8 mouse cellular contexts compared by ENCODE assay signal in the genomic region with DNA sequence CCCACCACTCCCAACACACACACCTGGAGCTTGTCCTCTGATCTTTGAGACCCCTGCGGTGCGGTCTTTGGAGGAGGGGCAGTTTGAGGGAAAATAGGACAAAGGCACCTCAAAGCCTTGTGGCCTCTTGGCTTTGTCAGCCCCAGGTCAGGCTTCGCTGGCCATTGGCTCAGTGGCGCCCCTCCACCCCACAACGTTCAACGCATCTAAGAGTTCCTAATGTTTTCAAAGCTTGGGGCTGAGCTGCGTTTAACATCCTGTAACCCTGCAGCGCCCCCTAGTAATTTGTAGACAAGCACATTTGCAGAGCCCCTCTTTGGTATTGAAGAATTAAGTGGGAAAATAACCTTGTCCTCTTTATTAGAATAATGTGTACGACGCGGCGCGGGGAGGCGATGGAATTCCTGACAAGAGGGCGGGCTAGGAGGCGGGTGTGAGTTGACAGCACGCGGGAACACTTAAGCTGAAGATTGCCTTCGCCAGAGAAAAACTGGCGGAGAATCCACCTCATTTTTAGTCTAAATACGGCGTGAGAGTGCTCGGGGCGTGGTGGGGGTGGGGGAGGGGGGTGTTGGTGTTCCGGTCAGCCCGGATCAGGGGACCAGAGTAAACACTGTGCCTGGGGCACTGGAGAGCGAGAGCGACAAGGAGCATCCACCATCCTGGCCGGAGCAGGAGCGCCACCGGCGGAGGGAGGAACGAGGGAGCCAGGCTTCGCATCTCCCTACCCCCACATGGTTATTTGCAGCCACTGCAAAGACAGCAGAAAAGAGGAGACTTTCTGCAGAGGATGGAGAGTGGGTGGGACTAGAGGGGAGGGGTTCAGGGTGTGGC. TPM values are rescaled to one million over a fixed set of nuclear protein-coding genes. Genes with fewer than 3 reads are reported as not detected.
DNase-seq lines count a peak whose midpoint lies in the region; ATAC-seq and TF ChIP-seq lines count a peak whose summit lies in the region.

No protein-coding gene starts in this region.

- H3K27me3 ChIP-seq in forebrain, embryonic 12.5 days, result peaks cover 13% of the 10 kb centered on the region
- no peaks in the 10 kb centered on the region for H3K27me3 ChIP-seq in heart, embryonic 16.5 days (ENCODE audit: control insufficient read depth, insufficient read depth, low read length)
- H3K27me3 ChIP-seq in liver, embryonic 14.5 days (ENCODE audit: control insufficient read depth, insufficient read depth, low read length), result no peaks in the 10 kb centered on the region; the same call in 1 of the 2 replicates
- H3K27me3 ChIP-seq in neural tube, embryonic 13.5 days, result no peaks in the 10 kb centered on the region

- no peak overlapping the region for H3K27ac ChIP-seq in forebrain, embryonic 12.5 days
- H3K27ac ChIP-seq in heart, embryonic 16.5 days (ENCODE audit: low read length), result peak overlapping the region; percentile 71
- H3K27ac ChIP-seq in liver, embryonic 14.5 days, result no peak overlapping the region
- H3K27ac ChIP-seq in neural tube, embryonic 13.5 days (replicated peaks), result peak overlapping the region; percentile 79

- H3K9me3 ChIP-seq in forebrain, embryonic 12.5 days, result no peaks in the 10 kb centered on the region
- H3K9me3 ChIP-seq in heart, embryonic 16.5 days (replicated peaks; ENCODE audit: control insufficient read depth, low read length), result no peaks in the 10 kb centered on the region
- H3K9me3 ChIP-seq in liver, embryonic 14.5 days (ENCODE audit: control insufficient read depth, low read length), result no peaks in the 10 kb centered on the region
- no peaks in the 10 kb centered on the region for H3K9me3 ChIP-seq in neural tube, embryonic 13.5 days

- H3K4me3 ChIP-seq in forebrain, embryonic 12.5 days (replicated peaks), result peak overlapping the region; percentile 47
- H3K4me3 ChIP-seq in heart, embryonic 16.5 days (ENCODE audit: low read length), result peak overlapping the region; percentile 51
- H3K4me3 ChIP-seq in liver, embryonic 14.5 days (ENCODE audit: insufficient read depth in 1 of 2, low read depth in 2 of 2, low read length in 2 of 2), result peak overlapping the region in 1 of 2 experiments; percentile 32; a peak in 2 of 4 replicates
- H3K4me3 ChIP-seq in neural tube, embryonic 13.5 days, result peak overlapping the region; percentile 44

- peak overlapping the region; percentile 87 for H3K4me2 ChIP-seq in forebrain, embryonic 12.5 days
- H3K4me2 ChIP-seq in heart, embryonic 16.5 days (ENCODE audit: low read depth, low read length), result peak overlapping the region; percentile 82
- H3K4me2 ChIP-seq in liver, embryonic 14.5 days (ENCODE audit: low read depth), result peak overlapping the region; percentile 67
- H3K4me2 ChIP-seq in neural tube, embryonic 13.5 days, result peak overlapping the region; percentile 69

- H3K36me3 ChIP-seq in forebrain, embryonic 12.5 days (replicated peaks), result no peaks in the 10 kb centered on the region
- H3K36me3 ChIP-seq in heart, embryonic 16.5 days (ENCODE audit: control insufficient read depth, insufficient read depth), result no peaks in the 10 kb centered on the region
- no peaks in the 10 kb centered on the region for H3K36me3 ChIP-seq in liver, embryonic 14.5 days (replicated peaks; ENCODE audit: control insufficient read depth, insufficient read depth, low read depth)
- H3K36me3 ChIP-seq in neural tube, embryonic 13.5 days, result no peaks in the 10 kb centered on the region

- peak; percentile 80 for ATAC-seq in forebrain, embryonic 12.5 days (ENCODE audit: low FRiP score)
- ATAC-seq in heart, embryonic 16.5 days (replicated peaks; ENCODE audit: extremely low read depth, insufficient read depth, low FRiP score), result peak; percentile 58; the same call in 1 of the 2 replicates
- peak; percentile 49; the same call in 1 of the 2 replicates for ATAC-seq in liver, embryonic 14.5 days (ENCODE audit: insufficient read depth)
- peak; percentile 80 for ATAC-seq in neural tube, embryonic 13.5 days (ENCODE audit: low read depth)

- TF ChIP-seq EP300 in liver, embryonic 14.5 days (IDR thresholded peaks at IDR 0.05; ENCODE audit: low read depth), result no peak

- peaks cover 18% of the 10 kb centered on the region for H3K4me1 ChIP-seq in forebrain, embryonic 12.5 days
- H3K4me1 ChIP-seq in heart, embryonic 16.5 days (ENCODE audit: control insufficient read depth, insufficient read depth, low read length), result peaks cover 16% of the 10 kb centered on the region
- H3K4me1 ChIP-seq in liver, embryonic 14.5 days (replicated peaks; ENCODE audit: control insufficient read depth in 2 of 2, insufficient read depth in 2 of 2, low read length in 1 of 2), result peaks cover 0 to 21% of the 10 kb centered on the region in 2 experiments; a peak in 3 of 4 replicates
- peaks cover 13% of the 10 kb centered on the region for H3K4me1 ChIP-seq in neural tube, embryonic 13.5 days (replicated peaks)

- 2% methylated on average over 34 of the region's 34 CpGs for WGBS in forebrain, embryonic 12.5 days
- WGBS in heart, embryonic 16.5 days, result 3% methylated on average over 34 of the region's 34 CpGs
- WGBS in liver, embryonic 14.5 days (ENCODE audit: insufficient replicate concordance), result 3% methylated on average over 34 of the region's 34 CpGs
- WGBS in neural tube, embryonic 13.5 days, result 3% methylated on average over 34 of the region's 34 CpGs

- peak overlapping the region; percentile 74 for H3K9ac ChIP-seq in forebrain, embryonic 12.5 days
- H3K9ac ChIP-seq in heart, embryonic 16.5 days (ENCODE audit: low read length), result peak overlapping the region; percentile 68
- peak overlapping the region; percentile 9; the same call in 1 of the 2 replicates for H3K9ac ChIP-seq in liver, embryonic 14.5 days (replicated peaks)
- peak overlapping the region; percentile 74 for H3K9ac ChIP-seq in neural tube, embryonic 13.5 days

- peak; percentile 77 for TF ChIP-seq CTCF in liver, embryonic 14.5 days (IDR thresholded peaks at IDR 0.05; ENCODE audit: low read depth)

- peak; percentile 72 for DNase-seq in CD4-positive helper T cell, adult 2 months (ENCODE audit: low read depth, low spot score)
- DNase-seq in c-Kit-negative CD71-positive TER-119-positive erythroid progenitor cells, embryonic 14.5 days (ENCODE audit: low read depth, low spot score), result peak; percentile 29
- DNase-seq in kidney, postnatal 36 days, result peak; percentile 78 to 80
- peak; percentile 52 to 60 (median 57) for DNase-seq in liver, embryonic 14.5 days (ENCODE audit: low read depth in 3 of 3, low spot score in 3 of 3)
- peak; percentile 70 for DNase-seq in testis, postnatal 14 days (ENCODE audit: low spot score)

RNA-seq across cellular contexts. Expression of a gene that starts 28.2 kb away (rescaled TPM):
- 0.24 TPM in 1 of 2 replicates, not detected in the other for polyA plus RNA-seq in forebrain, embryonic 12.5 days (2016; fragmentation: Nextera tagmentation; extraction: Ambion mirVana)
- 0.25 and 0.49 TPM in 2 replicates for polyA plus RNA-seq in heart, embryonic 16.5 days (2015; fragmentation: Nextera tagmentation; extraction: Ambion mirVana)
- 0.10 TPM in 1 of 2 replicates, not detected in the other for polyA plus RNA-seq in liver, embryonic 14.5 days (2012; rRNA removed)
- not detected in 2 replicates for polyA plus RNA-seq in liver, embryonic 14.5 days (2014; fragmentation: Nextera tagmentation; extraction: Ambion mirVana)
- polyA plus RNA-seq in neural tube, embryonic 13.5 days (2015; fragmentation: Nextera tagmentation; extraction: Ambion mirVana), result 1.6 and 3.6 TPM in 2 replicates

RNA-seq across cellular contexts. Expression of a gene that starts 29.0 kb away (rescaled TPM):
- 0.76 and 1.1 TPM in 2 replicates for polyA plus RNA-seq in forebrain, embryonic 12.5 days (2016; fragmentation: Nextera tagmentation; extraction: Ambion mirVana)
- 0.34 and 0.84 TPM in 2 replicates for polyA plus RNA-seq in heart, embryonic 16.5 days (2015; fragmentation: Nextera tagmentation; extraction: Ambion mirVana)
- not detected in 2 replicates for polyA plus RNA-seq in liver, embryonic 14.5 days (2012; rRNA removed)
- polyA plus RNA-seq in liver, embryonic 14.5 days (2014; fragmentation: Nextera tagmentation; extraction: Ambion mirVana), result not detected in 2 replicates
- 0.22 and 0.85 TPM in 2 replicates for polyA plus RNA-seq in neural tube, embryonic 13.5 days (2015; fragmentation: Nextera tagmentation; extraction: Ambion mirVana)

RNA-seq across cellular contexts. Expression of a gene that starts 30.7 kb away (rescaled TPM):
- 50.2 and 52.0 TPM in 2 replicates for polyA plus RNA-seq in forebrain, embryonic 12.5 days (2016; fragmentation: Nextera tagmentation; extraction: Ambion mirVana)
- polyA plus RNA-seq in heart, embryonic 16.5 days (2015; fragmentation: Nextera tagmentation; extraction: Ambion mirVana), result 110 and 137 TPM in 2 replicates
- polyA plus RNA-seq in liver, embryonic 14.5 days (2012; rRNA removed), result 152 and 218 TPM in 2 replicates
- polyA plus RNA-seq in liver, embryonic 14.5 days (2014; fragmentation: Nextera tagmentation; extraction: Ambion mirVana), result 177 and 188 TPM in 2 replicates
- polyA plus RNA-seq in neural tube, embryonic 13.5 days (2015; fragmentation: Nextera tagmentation; extraction: Ambion mirVana), result 40.1 and 41.6 TPM in 2 replicates

RNA-seq across cellular contexts. Expression of a gene that starts 56.0 kb away (rescaled TPM):
- 98.8 and 112 TPM in 2 replicates for polyA plus RNA-seq in forebrain, embryonic 12.5 days (2016; fragmentation: Nextera tagmentation; extraction: Ambion mirVana)
- 137 and 143 TPM in 2 replicates for polyA plus RNA-seq in heart, embryonic 16.5 days (2015; fragmentation: Nextera tagmentation; extraction: Ambion mirVana)
- 60.8 and 82.6 TPM in 2 replicates for polyA plus RNA-seq in liver, embryonic 14.5 days (2012; rRNA removed)
- polyA plus RNA-seq in liver, embryonic 14.5 days (2014; fragmentation: Nextera tagmentation; extraction: Ambion mirVana), result 142 and 148 TPM in 2 replicates
- 101 and 124 TPM in 2 replicates for polyA plus RNA-seq in neural tube, embryonic 13.5 days (2015; fragmentation: Nextera tagmentation; extraction: Ambion mirVana)

RNA-seq across cellular contexts. Expression of a gene that starts 56.6 kb away (rescaled TPM):
- 85.7 and 89.3 TPM in 2 replicates for polyA plus RNA-seq in forebrain, embryonic 12.5 days (2016; fragmentation: Nextera tagmentation; extraction: Ambion mirVana)
- 40.4 and 47.6 TPM in 2 replicates for polyA plus RNA-seq in heart, embryonic 16.5 days (2015; fragmentation: Nextera tagmentation; extraction: Ambion mirVana)
- 10.4 and 11.0 TPM in 2 replicates for polyA plus RNA-seq in liver, embryonic 14.5 days (2012; rRNA removed)
- 4.1 and 5.4 TPM in 2 replicates for polyA plus RNA-seq in liver, embryonic 14.5 days (2014; fragmentation: Nextera tagmentation; extraction: Ambion mirVana)
- polyA plus RNA-seq in neural tube, embryonic 13.5 days (2015; fragmentation: Nextera tagmentation; extraction: Ambion mirVana), result 127 and 134 TPM in 2 replicates

Comparison
In these comparisons a context has a peak if more than half of its experiments do, and no peak if none do; other contexts are left out.
1. DNase-seq: peak in every context shown above with its lines; median percentile 79 in kidney, postnatal 36 days; 72 in CD4-positive helper T cell, adult 2 months; 70 in testis, postnatal 14 days; 57 in liver, embryonic 14.5 days; 29 in c-Kit-negative CD71-positive TER-119-positive erythroid progenitor cells, embryonic 14.5 days.
2. H3K27ac ChIP-seq: peak in heart, embryonic 16.5 days (single experiment) and neural tube, embryonic 13.5 days (single experiment); none in forebrain, embryonic 12.5 days (single experiment) and liver, embryonic 14.5 days (single experiment).
3. H3K9ac ChIP-seq: peak in every context shown above with its lines; median percentile 74 in forebrain, embryonic 12.5 days; 74 in neural tube, embryonic 13.5 days; 68 in heart, embryonic 16.5 days; 9 in liver, embryonic 14.5 days.
4. Peak in every context shown above with its lines, with median percentiles within 50 percentile points of each other: ATAC-seq and H3K4me2 ChIP-seq.